Mouse (Mus musculus) regulatory T cell (primary cell): Measurements from ENCODE around the gene Sympk.
"Not testable (repeated sequence)": the region's sequence is repeated elsewhere in the genome, so short reads cannot be mapped to it uniquely, and the experiment has no call there.

ENCODE experiments used
- in situ Hi-C: fragments of 300-600 bp; cut with MboI, MseI; formaldehyde crosslinking; loops from one replicate; pipeline ENCODE4 v1.15.1; 2025; ENCODE audit warnings: high pct_unique_total_duplicates

Sympk gene

DNA sequence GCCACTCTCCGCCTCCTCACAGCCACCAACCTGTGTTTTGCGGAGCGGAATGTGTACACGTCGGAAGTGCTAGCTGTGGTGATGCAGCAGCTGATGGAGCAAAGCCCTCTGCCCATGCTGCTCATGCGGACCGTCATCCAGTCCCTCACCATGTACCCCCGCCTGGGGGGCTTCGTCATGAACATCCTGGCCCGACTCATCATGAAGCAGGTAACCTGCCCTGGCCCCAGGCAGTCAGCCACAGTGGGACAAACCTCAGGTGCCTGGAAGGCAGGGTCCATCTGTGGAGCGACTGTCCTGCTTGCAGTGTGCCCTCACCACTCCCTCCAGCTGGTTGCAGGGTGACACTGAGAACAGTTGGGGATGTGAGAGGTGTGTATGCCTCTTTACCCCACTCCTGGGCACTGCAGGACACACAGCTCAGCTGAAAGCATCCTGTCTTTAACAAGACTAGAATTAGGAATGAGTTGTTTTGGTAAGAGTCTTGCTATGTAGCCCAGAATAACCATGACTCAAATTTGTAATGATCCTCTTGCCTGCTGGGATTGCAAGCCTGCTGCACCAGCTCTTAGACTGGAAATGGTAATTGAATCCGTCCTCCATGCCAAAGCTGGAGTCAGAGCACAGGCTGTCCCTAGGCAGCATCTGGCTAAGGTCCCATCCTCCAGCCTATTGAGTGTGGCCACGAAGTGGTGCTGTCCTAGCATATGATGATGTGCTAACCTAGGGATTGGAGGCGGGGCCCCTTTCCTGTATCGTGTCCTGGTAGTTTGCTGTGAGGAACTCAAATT lies 28.4 kb downstream of the Sympk start:
- in situ Hi-C loops = no loop called here

DNA sequence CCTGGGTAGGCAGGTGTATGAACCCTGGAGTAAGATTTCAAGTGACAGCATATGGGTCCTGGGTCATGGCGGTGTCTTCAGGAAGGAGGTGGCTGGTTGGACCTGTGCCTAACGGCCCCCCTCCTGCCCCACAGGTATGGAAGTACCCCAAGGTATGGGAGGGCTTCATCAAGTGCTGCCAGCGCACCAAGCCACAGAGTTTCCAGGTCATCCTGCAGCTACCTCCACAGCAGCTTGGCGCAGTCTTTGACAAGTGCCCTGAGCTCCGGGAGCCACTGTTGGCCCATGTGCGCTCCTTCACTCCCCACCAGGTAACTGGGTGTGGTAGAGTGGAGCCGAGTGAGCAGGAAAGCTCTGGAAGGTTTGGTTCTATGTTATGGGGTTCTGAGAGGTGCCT lies 29.0 kb downstream of the Sympk start:
- in situ Hi-C loops = no loop called here

DNA sequence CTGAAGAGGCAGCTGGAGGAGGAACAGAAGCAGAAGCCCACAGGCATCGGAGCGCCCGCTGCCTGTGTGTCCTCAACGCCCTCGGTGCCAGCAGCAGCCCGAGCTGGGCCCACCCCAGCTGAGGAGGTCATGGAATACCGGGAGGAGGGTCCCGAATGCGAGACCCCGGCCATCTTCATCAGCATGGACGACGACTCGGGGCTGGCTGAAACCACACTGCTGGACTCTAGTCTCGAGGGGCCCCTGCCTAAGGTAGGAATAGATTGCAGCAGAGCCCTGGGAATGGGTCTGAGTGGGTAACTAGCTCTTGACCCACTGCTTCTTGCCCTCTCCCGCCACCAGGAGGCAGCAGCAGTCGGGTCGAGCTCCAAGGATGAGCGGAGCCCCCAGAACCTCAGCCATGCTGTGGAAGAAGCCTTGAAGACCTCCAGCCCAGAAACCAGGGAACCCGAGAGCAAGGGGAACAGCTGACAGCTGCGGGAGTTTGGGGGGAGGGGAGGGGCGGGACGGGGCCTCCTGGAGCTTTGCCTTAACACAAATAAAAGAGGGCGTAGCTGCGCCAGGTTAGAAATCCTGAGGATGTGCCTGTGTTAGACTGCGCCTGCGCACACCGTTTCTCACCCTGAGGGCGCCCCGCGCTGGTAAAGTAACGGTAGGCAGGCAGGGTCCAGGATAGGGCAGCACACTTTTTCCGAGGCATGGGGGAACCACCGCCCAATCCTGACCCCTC lies 30.0 kb downstream of the Sympk start, which contains the start of gene Rsph6a:
Rsph6a (plus strand) TSS at position 644 of the 730 bp plus-strand sequence.
- in situ Hi-C loops = no loop called here

DNA sequence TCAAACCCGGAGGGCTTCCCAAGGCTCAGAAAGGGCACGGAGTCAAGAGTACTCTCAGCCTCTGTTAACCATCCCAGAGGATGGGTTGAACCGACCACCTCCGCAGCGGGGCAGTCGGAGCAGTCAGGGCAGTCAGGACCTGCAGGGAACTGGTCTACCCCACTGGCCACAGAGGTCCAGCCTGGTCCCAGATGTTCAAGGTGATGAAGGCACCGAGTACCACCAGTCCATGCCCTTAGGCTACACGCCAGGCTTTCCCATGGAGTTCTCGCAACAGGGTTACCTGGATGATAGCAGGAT lies 30.6 kb downstream of the Sympk start:
- in situ Hi-C loops = no loop called here

DNA sequence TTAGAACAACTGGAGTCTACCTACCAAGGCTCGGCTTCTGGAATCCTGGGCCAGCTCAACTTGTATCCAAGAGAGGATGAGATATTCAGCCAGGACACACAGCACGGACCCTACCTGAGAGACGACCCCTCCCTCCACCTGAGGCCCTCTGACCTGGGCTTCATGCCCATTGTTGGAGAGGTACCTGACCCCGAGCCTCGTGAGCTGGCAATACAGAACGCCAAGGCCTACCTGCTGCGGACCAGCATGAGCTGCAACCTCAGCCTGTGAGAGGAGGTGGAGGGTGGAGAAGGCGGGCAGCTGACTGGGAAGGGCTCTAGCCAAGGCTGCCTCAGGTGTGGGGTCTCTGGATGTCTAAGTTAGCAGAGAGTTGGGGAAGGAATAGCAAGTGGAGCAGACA lies 30.9 kb downstream of the Sympk start:
- in situ Hi-C loops = no loop called here

DNA sequence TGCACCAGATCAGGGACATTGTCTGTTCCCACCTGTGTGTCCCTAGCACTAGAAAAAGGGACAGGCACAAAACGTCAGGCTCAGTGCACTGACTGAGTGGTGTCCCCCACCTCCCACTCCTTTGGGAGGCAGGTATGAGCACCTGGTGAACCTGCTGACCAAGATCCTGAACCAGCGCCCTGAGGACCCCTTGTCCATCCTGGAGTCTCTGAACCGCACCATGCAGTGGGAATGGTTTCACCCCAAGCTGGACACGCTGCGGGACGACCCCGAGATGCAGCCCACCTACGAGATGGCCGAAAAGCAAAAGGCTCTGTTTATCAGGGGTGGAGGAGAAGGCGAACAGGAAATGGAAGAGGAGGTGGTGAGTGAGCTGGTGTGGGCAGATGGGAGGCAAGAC lies 33.2 kb downstream of the Sympk start:
- in situ Hi-C loops = no loop called here

DNA sequence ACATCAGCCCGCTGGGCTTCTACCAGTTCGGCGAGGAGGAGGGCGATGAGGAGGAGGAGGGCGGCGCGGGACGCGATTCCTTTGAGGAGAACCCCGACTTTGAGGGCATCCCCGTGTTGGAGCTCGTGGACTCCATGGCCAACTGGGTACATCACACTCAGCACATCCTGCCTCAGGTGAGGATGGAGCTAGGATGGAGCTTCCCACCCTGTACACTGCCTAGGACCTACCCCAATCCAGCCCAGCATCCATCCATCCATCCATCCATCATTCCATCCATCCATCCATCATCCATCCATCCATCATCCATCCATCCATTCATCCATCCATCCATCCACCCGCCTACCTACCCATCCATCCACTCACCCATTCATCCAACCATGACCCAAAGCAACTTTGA lies 41.7 kb downstream of the Sympk start:
- in situ Hi-C loops = no loop called here

DNA sequence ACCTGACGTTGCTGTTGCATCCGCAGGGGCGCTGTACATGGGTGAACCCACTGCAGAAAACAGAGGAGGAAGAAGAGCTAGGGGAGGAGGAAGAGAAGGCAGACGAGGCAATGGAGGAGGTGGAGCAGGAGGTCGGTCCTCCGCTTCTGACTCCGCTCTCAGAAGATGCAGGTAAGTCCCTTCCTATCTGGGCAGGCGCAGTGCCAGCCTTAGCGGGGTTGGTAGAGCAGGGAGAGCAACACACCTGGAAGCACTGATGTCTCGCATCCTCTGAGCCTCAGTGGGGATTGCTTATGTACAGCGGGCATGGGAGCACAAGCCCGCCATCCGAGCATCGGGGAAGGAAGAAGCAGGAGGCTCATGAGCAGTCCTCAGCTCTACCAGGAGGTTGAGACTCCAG lies 42.9 kb downstream of the Sympk start:
- in situ Hi-C loops = no loop called here

DNA sequence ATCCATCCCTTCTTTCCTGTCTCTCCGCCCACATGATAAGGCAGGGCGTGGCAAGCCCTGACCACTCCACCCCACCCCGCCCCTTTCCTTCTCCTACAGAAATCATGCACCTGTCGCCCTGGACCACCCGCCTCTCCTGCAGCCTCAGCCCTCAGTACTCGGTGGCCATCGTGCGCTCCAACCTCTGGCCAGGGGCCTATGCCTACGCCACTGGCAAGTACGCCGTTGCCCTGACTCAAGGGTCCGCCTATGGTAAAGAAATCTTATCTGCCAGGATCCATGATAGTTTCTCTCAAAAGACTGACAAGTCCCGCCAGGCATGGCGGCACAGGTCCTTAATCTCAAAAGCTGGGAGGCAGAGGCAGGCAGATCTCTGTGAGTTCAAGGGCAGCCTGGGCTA lies 43.8 kb downstream of the Sympk start:
- in situ Hi-C loops = no loop called here

DNA sequence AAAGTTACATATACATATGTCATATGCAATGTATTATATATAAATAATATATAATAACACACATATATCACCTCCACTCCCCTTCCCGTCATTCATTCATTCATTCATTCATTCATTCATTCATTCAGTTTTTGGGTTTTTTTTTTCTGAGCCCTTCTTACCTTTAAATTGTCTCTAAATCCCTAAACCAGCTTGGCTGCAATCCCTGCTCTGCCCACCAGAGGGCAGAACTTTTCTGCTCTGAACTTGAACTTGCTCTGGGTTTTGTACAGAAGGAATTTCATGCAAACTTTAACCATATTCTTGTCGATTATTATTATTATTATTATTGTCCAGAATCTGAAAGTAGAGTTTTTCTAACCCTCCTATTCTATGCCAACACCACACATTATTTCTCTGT lies 44.5 kb downstream of the Sympk start:
- in situ Hi-C loops = no loop called here

DNA sequence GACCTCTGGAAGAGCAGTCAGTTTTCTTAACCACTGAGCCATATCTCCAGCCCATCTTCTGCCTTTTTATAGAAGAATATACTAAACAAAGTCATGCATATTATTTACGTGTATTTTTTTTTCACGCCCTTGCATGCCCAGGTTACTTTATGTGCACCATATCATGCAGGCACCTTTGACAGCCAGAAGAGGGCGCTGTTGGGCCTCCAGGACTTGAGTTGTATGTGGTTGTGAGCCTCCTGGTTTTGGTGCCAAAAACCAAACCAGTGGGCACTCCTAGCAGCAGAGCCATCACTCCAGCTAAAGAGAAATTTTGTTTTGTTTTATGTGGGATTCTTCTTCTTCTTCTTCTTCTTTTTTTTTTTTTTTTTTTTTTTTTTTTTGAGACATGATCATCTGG lies 45.3 kb downstream of the Sympk start:
- in situ Hi-C loops = no loop called here

DNA sequence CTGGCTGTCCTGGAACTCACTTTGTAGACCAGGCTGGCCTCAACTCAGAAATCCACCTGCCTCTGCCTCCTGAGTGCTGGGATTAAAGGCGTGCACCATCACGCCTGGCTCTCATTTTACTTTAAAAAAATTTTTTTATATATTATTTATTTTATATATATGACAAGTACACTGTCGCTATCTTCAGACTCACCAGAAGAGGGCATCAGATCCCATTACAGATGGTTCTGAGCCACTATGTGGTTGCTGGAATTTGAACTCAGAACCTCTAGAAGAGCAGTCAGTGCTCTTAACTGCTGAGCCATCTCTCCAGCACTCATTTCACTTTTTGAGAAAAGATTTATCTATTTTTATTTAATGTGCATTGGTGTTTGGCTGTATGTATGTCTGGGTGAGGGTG lies 46.8 kb downstream of the Sympk start:
- in situ Hi-C loops = not testable (repeated sequence)

DNA sequence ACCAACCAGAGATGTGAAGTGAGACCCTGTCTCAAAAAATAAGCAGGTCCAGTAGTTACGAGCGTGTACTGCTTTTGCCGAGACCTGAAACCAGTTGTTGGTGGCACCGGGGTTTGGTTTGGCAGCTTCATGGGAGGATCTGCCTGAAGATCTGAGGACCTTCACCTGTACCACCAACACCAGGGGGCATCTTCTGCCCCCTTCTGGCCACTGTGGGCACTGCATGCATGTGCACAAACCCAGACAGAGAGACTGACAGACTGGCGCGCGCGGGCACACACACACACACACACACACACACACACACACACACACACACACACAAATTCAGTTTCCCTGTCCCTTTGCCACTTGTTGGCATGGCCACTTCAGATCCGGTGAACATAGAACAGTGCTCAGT lies 49.3 kb downstream of the Sympk start:
- in situ Hi-C loops = no loop called here

DNA sequence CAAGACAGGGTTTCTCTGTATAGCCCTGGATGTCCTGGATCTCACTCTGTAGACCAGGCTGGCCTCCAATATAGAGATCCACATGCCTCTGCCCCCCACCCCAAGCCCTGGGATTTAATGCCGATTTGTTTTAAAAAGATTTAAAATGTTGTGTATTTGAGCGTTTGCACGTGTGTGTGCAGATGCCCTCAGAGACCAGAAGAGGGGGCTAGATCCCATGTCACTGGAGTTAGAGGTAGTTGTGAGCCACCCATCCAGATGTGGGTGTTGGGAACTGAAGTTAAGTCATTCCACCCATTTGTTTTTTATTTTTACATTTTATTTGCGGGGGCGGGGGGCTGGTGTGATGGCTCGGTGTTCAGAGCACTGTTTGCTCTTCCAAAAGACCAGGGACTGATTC lies 50.3 kb downstream of the Sympk start:
- in situ Hi-C loops = no loop called here

DNA sequence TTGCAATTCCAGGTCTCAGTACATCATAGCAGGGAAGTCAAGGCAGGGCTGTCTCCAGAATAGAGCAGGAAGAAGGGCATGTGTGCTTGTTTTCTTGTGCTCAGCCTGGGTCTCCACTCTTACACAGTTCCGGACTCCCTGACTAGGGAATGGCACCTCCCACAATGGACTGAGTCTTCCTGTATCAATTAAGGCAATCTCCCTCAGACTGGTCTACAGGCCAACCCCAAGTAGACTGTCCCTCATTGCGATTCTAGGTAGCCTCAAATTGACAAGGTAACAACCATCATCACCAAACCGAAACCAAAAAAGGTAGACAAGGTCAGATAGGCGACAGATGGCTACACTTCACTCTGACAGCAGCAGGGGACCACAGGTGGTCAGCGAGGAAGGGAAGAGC lies 51.1 kb downstream of the Sympk start:
- in situ Hi-C loops = no loop called here

DNA sequence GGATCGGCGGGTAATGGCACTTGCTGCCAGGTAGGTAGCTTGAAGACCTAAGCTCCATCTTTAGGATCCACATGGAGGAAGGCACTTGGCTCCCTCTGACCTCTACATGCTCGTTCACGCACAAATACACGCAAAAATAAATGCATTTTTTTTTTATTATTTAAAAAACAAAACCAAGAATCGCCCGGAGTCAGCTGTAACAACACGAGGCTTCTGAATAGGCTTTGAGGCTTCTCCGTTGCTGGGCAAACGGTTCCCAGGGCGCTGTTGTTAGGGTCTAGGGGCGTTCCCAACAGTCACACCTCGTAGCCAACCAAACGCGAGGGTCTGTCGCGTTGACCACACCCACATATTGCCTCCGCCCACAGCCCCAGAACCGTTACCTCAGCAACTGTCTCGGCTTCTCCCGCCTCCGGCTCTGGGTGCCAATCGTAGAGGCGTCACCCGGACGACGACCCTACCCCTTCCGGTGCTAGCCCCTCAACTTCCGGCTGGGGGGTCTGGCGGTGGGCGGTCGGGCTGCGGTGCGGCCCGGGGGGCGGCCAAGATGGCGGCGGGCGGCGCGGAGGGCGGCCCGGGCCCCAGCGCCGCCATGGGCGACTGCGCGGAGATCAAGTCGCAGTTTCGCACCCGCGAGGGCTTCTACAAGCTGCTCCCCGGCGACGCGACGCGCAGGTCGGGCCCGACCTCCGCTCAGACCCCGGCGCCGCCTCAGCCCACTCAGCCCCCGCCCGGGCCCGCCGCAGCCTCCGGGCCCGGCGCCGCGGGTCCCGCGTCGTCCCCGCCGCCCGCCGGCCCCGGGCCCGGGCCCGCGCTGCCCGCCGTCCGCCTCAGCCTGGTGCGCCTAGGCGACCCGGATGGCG lies 51.8 kb downstream of the Sympk start, which contains the start of gene Dmwd:
Dmwd (plus strand) TSS at position 505 of the 863 bp plus-strand sequence.
- in situ Hi-C loops = no loop called here

DNA sequence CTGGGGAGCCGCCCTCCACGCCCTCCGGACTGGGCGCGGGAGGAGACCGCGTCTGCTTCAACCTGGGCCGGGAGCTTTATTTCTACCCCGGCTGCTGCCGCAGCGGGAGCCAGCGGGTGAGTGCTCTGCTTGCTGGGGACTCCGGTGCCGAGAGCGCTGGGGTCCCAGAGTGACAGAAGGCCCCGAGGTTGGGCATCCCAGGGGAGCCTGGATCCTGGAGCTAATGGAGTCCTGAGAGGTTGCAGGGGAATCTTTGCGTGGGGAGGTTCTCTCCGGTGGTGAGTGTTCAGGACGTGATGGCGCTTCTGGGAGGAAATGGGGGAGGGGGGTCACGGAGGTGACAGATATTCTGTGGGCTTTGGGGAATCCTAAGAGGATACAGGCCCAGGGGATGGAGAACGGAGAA lies 52.4 kb downstream of the Sympk start:
- in situ Hi-C loops = no loop called here

DNA sequence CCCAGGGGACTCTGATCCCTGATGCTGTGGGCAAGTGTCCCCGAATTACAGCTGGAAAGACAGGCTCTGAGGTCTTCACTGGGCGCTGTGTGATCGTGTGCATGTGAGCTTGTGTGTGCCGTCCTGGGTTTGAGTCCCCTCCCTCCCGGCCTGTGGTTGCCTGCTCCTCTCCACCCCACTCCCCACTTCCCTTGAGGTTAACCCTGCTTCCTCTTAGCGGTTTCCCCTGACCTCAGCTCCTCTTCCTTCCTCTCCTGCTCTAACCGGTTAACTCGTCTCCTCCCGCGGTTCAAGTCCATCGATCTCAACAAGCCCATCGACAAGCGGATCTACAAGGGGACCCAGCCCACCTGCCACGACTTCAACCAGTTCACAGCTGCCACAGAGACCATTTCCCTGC lies 53.6 kb downstream of the Sympk start:
- in situ Hi-C loops = no loop called here

DNA sequence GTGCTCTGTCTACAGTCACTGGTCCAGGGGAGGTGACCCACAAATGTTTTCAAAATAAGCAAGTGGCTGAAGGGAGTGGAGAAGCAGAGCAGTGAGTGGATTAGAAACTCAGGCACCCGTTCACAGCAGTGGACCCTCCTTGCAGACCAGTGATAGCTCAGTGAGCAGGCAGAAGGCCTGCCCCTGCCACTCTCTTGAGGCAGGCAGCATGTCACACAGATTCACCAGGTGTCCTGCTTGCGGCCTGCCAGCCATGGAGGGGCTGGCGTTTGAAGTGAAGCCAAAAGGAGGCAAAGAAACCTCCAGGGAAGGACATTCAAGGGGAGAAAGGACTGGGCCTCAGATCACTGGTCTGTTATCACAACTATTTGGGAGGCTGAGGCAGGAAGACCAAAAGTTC lies 54.6 kb downstream of the Sympk start:
- in situ Hi-C loops = no loop called here

DNA sequence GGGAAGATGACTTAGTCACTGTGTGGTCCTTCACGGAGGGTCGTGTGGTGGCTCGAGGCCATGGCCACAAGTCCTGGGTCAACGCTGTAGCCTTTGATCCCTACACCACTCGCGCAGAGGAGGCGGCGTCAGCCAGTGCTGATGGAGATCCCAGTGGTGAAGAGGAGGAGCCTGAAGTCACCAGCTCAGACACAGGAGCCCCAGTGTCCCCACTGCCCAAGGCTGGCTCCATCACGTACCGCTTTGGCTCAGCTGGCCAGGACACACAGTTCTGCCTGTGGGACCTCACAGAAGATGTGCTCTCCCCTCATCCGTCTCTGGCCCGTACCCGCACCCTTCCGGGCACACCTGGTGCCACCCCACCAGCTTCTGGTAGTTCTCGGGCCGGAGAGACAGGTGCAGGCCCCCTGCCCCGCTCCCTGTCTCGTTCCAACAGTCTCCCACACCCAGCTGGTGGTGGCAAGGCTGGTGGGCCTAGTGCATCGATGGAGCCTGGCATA lies 56.3 kb downstream of the Sympk start:
- in situ Hi-C loops = no loop called here

DNA sequence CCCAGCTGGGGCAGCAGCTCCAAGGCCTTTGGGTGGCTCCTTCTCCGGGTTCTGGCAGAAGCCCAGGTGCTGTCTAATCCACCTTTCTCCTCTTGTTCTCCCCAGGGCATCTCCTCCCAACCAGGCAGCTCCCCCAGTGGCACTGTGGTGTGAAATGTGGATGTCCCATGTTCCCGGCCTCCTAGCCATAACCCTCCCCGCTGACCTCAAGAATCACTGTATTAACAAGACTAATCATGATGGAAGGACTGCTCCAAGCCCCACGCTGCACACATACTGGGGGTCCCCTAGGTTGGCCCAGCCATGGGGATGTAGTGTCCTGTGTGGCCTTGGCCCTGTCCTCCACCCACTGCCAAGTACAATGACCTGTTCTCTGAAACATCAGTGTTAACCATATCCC lies 58.0 kb downstream of the Sympk start:
- in situ Hi-C loops = no loop called here

DNA sequence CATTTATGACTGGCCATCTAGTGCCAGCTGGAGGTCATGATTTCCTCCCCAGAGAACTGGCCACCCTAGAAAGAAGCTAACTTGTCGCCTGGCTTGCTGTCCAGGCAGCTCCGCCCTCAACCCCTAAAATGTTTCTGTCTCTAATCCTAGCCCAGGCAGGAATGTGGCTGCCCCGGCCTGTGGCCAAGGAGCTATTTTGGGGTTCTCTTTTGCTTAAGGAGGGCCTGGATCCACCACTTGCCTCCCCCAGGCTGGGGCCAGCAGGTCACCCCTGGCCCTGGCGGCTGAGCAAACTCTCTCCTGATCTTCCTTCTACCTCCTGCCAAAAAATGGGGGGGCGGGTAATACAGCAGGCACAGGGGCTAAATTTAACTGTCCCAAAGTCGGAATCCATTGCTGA lies 58.9 kb downstream of the Sympk start:
- in situ Hi-C loops = no loop called here
